Mouse (Mus musculus): ENCODE measurements at regions not wholly inside any gene's neighbourhood (a gene's known extent, or its start where the extent isn't known, plus 50 kb on each side); places are given as distances from the start of the nearest gene placed in this dataset.
A peak's percentile ranks its signal among the peaks of the same experiment; 100 is the strongest.

- no peak for DNase-seq (ENCODE audit: low read depth, low spot score)
Measured at GRCm38 (mm10) chr1:48866926-48867325, 1974.3 kb upstream of the Slc39a10 start.

GRCm38 (mm10) chr1:48881373-48881772 is 1988.7 kb upstream of the Slc39a10 start:
- peak; percentile 29 for DNase-seq (ENCODE audit: low read depth, low spot score)

- DNase-seq (ENCODE audit: low read depth, low spot score) = no peak
Measured at GRCm38 (mm10) chr1:48893571-48893970, 2000.9 kb upstream of the Slc39a10 start.

- no peak for DNase-seq (ENCODE audit: low read depth, low spot score)
Measured at GRCm38 (mm10) chr1:48916419-48916818, 1984.0 kb upstream of the Tmeff2 start.

- no peak for DNase-seq (ENCODE audit: low read depth, low spot score)
Measured at GRCm38 (mm10) chr1:48943126-48943525, 1957.3 kb upstream of the Tmeff2 start.

GRCm38 (mm10) chr1:48943826-48944225 is 1956.6 kb upstream of the Tmeff2 start:
- DNase-seq (ENCODE audit: low read depth, low spot score) = no peak
